Mouse (Mus musculus) MEL (cell line): ENCODE data around the gene Gm20388. TPM values are rescaled to one million over a fixed set of nuclear protein-coding genes. Genes with fewer than 3 reads are reported as not detected.

Experiments
- DNase-seq: peaks from one replicate; pipeline ENCODE4 v3.0.0; 2011; ENCODE audit warnings: low read depth, low spot score
- H3K27ac ChIP-seq: 2 replicates; pipeline ENCODE4 v1.5.1; 2012; ENCODE audit warnings: low read depth, mild to moderate bottlenecking, control low read depth, low read length, moderate library complexity; ENCODE audit not compliant: control insufficient read depth
- H3K27me3 ChIP-seq, 2 experiments: fragments of 150-350 bp in 1 of 2; sonication (generic) in 1 of 2; 2 replicates each; pipeline ENCODE4 v1.6.1; 2012; ENCODE audit warnings: low read length in 2 of 2, mild to moderate bottlenecking in 2 of 2, improper control_type of control experiment in 1 of 2, moderate library complexity in 1 of 2; ENCODE audit not compliant: insufficient read depth in 2 of 2, control insufficient read depth in 1 of 2
- H3K36me3 ChIP-seq, 2 experiments: 2 replicates each; pipeline ENCODE4 v1.6.1; 2012 to 2014; ENCODE audit warnings: low read length in 2 of 2, improper control_type of control experiment in 1 of 2, inconsistent platforms in 1 of 2, mild to moderate bottlenecking in 1 of 2; ENCODE audit not compliant: insufficient read depth in 2 of 2, control insufficient read depth in 1 of 2
- H3K4me1 ChIP-seq, 2 experiments: fragments of 150-350 bp in 1 of 2; sonication (generic) in 1 of 2; 2 replicates each; pipeline ENCODE4 v1.6.1; 2012; ENCODE audit warnings: low read length in 2 of 2, improper control_type of control experiment in 1 of 2, mild to moderate bottlenecking in 1 of 2; ENCODE audit not compliant: insufficient read depth in 2 of 2, control insufficient read depth in 1 of 2
- H3K4me3 ChIP-seq, 2 experiments: fragments of 150-350 bp in 1 of 2; sonication (generic) in 1 of 2; 2 replicates each; pipeline ENCODE4 v1.5.1; 2012; ENCODE audit warnings: low read depth in 2 of 2, low read length in 2 of 2, mild to moderate bottlenecking in 2 of 2, moderate library complexity in 2 of 2, control low read depth in 1 of 2, improper control_type of control experiment in 1 of 2; ENCODE audit not compliant: control insufficient read depth in 1 of 2, insufficient read depth in 1 of 2
- H3K79me2 ChIP-seq: 2 replicates; pipeline ENCODE4 v1.6.1; 2012; ENCODE audit warnings: mild to moderate bottlenecking, low read length, moderate library complexity; ENCODE audit not compliant: control insufficient read depth, poor library complexity, insufficient read depth
- H3K9ac ChIP-seq: 2 replicates; pipeline ENCODE4 v1.6.1; 2012; ENCODE audit warnings: low read depth, mild to moderate bottlenecking, control low read depth, low read length, moderate library complexity; ENCODE audit not compliant: control insufficient read depth, poor library complexity, severe bottlenecking
- H3K9me3 ChIP-seq: fragments of 150-350 bp; sonication (generic); replicated peaks from 2 replicates; pipeline ENCODE4 v1.6.1; 2012; ENCODE audit warnings: mild to moderate bottlenecking, low read length, improper control_type of control experiment, moderate library complexity; ENCODE audit not compliant: insufficient read depth
- EP300 ChIP-seq, 2 experiments: IDR thresholded peaks; 2 replicates each; pipeline ENCODE4 v1.6.1; 2011; ENCODE audit warnings: improper control_type of control experiment in 2 of 2, low read length in 2 of 2, low read depth in 1 of 2, mild to moderate bottlenecking in 1 of 2
- ETS1 ChIP-seq: IDR thresholded peaks from 2 replicates; pipeline ENCODE4 v1.6.1; 2012; ENCODE audit warnings: low read depth, mild to moderate bottlenecking, inconsistent platforms, low read length, improper control_type of control experiment, moderate library complexity
- JUND ChIP-seq: IDR thresholded peaks from 2 replicates; pipeline ENCODE4 v1.6.1; 2011; ENCODE audit warnings: low read depth, mild to moderate bottlenecking, improper control_type of control experiment, low read length
- KAT2A ChIP-seq: conservative IDR thresholded peaks from 2 replicates; pipeline ENCODE4 v1.6.1; 2012; ENCODE audit warnings: low read depth, low read length, improper control_type of control experiment, inconsistent platforms
- MAZ ChIP-seq: IDR thresholded peaks from 2 replicates; pipeline ENCODE4 v1.6.1; 2012; ENCODE audit warnings: low read depth, mild to moderate bottlenecking, inconsistent platforms, low read length, improper control_type of control experiment
- MYB ChIP-seq: IDR thresholded peaks from 2 replicates; pipeline ENCODE4 v1.6.1; 2011; ENCODE audit warnings: mild to moderate bottlenecking, low read depth, low read length, improper control_type of control experiment
- NELFE ChIP-seq: IDR thresholded peaks from 2 replicates; pipeline ENCODE4 v1.6.1; 2011; ENCODE audit warnings: low read depth, low read length, improper control_type of control experiment
- POLR2A ChIP-seq, 2 experiments: IDR thresholded peaks; 2 replicates each; pipeline ENCODE4 v1.6.1; 2011 to 2012; ENCODE audit warnings: low read length in 2 of 2, mild to moderate bottlenecking in 2 of 2, control low read depth in 1 of 2, improper control_type of control experiment in 1 of 2, low read depth in 1 of 2, moderate library complexity in 1 of 2; ENCODE audit not compliant: control insufficient read depth in 1 of 2, insufficient read depth in 1 of 2, poor library complexity in 1 of 2
- RAD21 ChIP-seq: IDR thresholded peaks from 2 replicates; pipeline ENCODE4 v1.6.1; 2011; ENCODE audit warnings: mild to moderate bottlenecking, low read depth, low read length, improper control_type of control experiment
- SIN3A ChIP-seq: IDR thresholded peaks from 2 replicates; pipeline ENCODE4 v1.6.1; 2012; ENCODE audit warnings: low read length, improper control_type of control experiment, inconsistent platforms
- TCF12 ChIP-seq: IDR thresholded peaks from 2 replicates; pipeline ENCODE4 v1.6.1; 2014; ENCODE audit warnings: low read depth, mild to moderate bottlenecking, inconsistent platforms, low read length, improper control_type of control experiment, moderate library complexity
- USF1 ChIP-seq: IDR thresholded peaks from 2 replicates; pipeline ENCODE4 v1.6.1; 2014; ENCODE audit warnings: low read depth, mild to moderate bottlenecking, inconsistent platforms, low read length, improper control_type of control experiment, moderate library complexity
- USF2 ChIP-seq, 2 experiments: IDR thresholded peaks; 2 replicates each; pipeline ENCODE4 v1.6.1; 2011 to 2012; ENCODE audit warnings: improper control_type of control experiment in 2 of 2, low read length in 2 of 2, borderline replicate concordance in 1 of 2, inconsistent platforms in 1 of 2, low read depth in 1 of 2, mild to moderate bottlenecking in 1 of 2; ENCODE audit not compliant: insufficient read depth in 1 of 2
- ZMIZ1 ChIP-seq: IDR thresholded peaks from 2 replicates; pipeline ENCODE4 v1.6.1; 2012; ENCODE audit warnings: low read depth, mild to moderate bottlenecking, inconsistent platforms, low read length, improper control_type of control experiment, moderate library complexity
- polyA plus RNA-seq, 2 experiments: library from polyadenylated mRNA; stranded (reverse) in 1 of 2; unstranded in 1 of 2; fragments of >175 nt in 1 of 2; fragments of >200 nt in 1 of 2; gene quantifications; 2 replicates each; pipeline versions ENCODE4 v1.2.1 to v1.2.4; 2012; ENCODE audit warnings: low replicate concordance in 2 of 2, low read depth in 1 of 2; ENCODE audit not compliant: insufficient read length in 2 of 2, insufficient read depth in 1 of 2, missing spikeins in 1 of 2
- total RNA-seq: library from RNA; depleted of rRNA; stranded (reverse); fragments of 300-350 nt; gene quantifications from 2 replicates; pipeline ENCODE4 v1.2.3, GENCODE M21; 2012

The Gm20388 gene
- total and polyA plus RNA-seq, 3 experiments, result 11.1 to 17.8 TPM; not detected in 1

GRCm38 (mm10) chr8:120979210-120979609 lies 1068.6 kb downstream of the Gm20388 start:
- Histone ChIP-seq H3K27ac (no peak overlapping the region), H3K79me2 (no peaks in the 10 kb centered on the region), H3K9ac (no peak overlapping the region), H3K36me3 (no peaks in the 10 kb centered on the region), H3K4me1 (no peaks in the 10 kb centered on the region), H3K4me3 (no peak overlapping the region), H3K27me3 (no peaks in the 10 kb centered on the region), H3K9me3 (no peaks in the 10 kb centered on the region)
- no peak for TF ChIP-seq ZMIZ1
- no peak for TF ChIP-seq RAD21
- TF ChIP-seq JUND, result no peak
- TF ChIP-seq SIN3A, result no peak
- TF ChIP-seq USF1, result no peak
- DNase-seq, result no peak

GRCm38 (mm10) chr8:120980948-120981347 lies 1070.3 kb downstream of the Gm20388 start:
- Histone ChIP-seq H3K4me1 (no peaks in the 10 kb centered on the region), H3K79me2 (no peaks in the 10 kb centered on the region), H3K4me3 (no peak overlapping the region), H3K9me3 (no peaks in the 10 kb centered on the region), H3K9ac (no peak overlapping the region), H3K27me3 (no peaks in the 10 kb centered on the region), H3K36me3 (no peaks in the 10 kb centered on the region), H3K27ac (no peak overlapping the region)
- no peak for TF ChIP-seq POLR2A (IDR thresholded peaks at IDR 0.05; ENCODE audit: control insufficient read depth in 1 of 2, insufficient read depth in 1 of 2, low read depth in 1 of 2, low read length in 2 of 2, poor library complexity in 1 of 2)
- no peak for TF ChIP-seq MAZ
- TF ChIP-seq RAD21, result no peak
- TF ChIP-seq EP300 (IDR thresholded peaks at IDR 0.05; ENCODE audit: low read depth in 1 of 2, low read length in 2 of 2), result no peak
- TF ChIP-seq NELFE, result no peak
- no peak for TF ChIP-seq MYB
- DNase-seq, result no peak

GRCm38 (mm10) chr8:120984888-120985287 lies 1074.2 kb downstream of the Gm20388 start:
- no peaks in the 10 kb centered on the region for H3K27me3 ChIP-seq
- no peak for TF ChIP-seq USF2 (IDR thresholded peaks at IDR 0.05; ENCODE audit: borderline replicate concordance in 1 of 2, insufficient read depth in 1 of 2, low read depth in 1 of 2, low read length in 2 of 2)
- TF ChIP-seq TCF12, result no peak
- TF ChIP-seq ETS1, result no peak
- TF ChIP-seq KAT2A, result no peak
- H3K27ac ChIP-seq, result no peak overlapping the region
- no peak overlapping the region for H3K9ac ChIP-seq
- no peak for DNase-seq
- no peaks in the 10 kb centered on the region for H3K36me3 ChIP-seq
- no peaks in the 10 kb centered on the region for H3K4me1 ChIP-seq
- no peaks in the 10 kb centered on the region for H3K79me2 ChIP-seq
- no peaks in the 10 kb centered on the region for H3K9me3 ChIP-seq
- no peak overlapping the region for H3K4me3 ChIP-seq
